Mouse (Mus musculus) spleen, adult 2 months (tissue): ENCODE results near the gene Dnah14. TPM values are rescaled to one million over a fixed set of nuclear protein-coding genes. Genes with fewer than 3 reads are reported as not detected.
A peak's percentile ranks its signal among the peaks of the same experiment; 100 is the strongest.

ENCODE experiments used
- DNase-seq, 2 experiments: peaks; one replicate each; pipeline versions ENCODE4 v3.0.0 to v3.0.0-alpha.2; 2012 to 2021; ENCODE audit warnings: low spot score in 2 of 2, low read depth in 1 of 2
- H3K27ac ChIP-seq: fragments of 200-500 bp; 2 replicates; pipeline ENCODE4 v1.5.1; 2012; ENCODE audit warnings: low read length, inconsistent platforms; ENCODE audit not compliant: insufficient read depth
- H3K27me3 ChIP-seq: fragments of 200-500 bp; 2 replicates; pipeline ENCODE4 v1.6.1; 2012; ENCODE audit warnings: mild to moderate bottlenecking, moderate library complexity, low read length, inconsistent platforms; ENCODE audit not compliant: control insufficient read depth, insufficient read depth
- H3K36me3 ChIP-seq: fragments of 200-500 bp; 2 replicates; pipeline ENCODE4 v1.6.1; 2012; ENCODE audit warnings: mild to moderate bottlenecking, low read length, inconsistent platforms; ENCODE audit not compliant: control insufficient read depth, insufficient read depth
- H3K4me1 ChIP-seq: fragments of 200-500 bp; 2 replicates; pipeline ENCODE4 v1.6.1; 2011; ENCODE audit warnings: inconsistent platforms; ENCODE audit not compliant: control insufficient read depth, insufficient read depth, insufficient read length
- H3K4me3 ChIP-seq: fragments of 200-500 bp; 2 replicates; pipeline ENCODE4 v1.5.1; 2011; ENCODE audit warnings: mild to moderate bottlenecking, inconsistent platforms; ENCODE audit not compliant: insufficient read depth, insufficient read length; ENCODE audit errors: extremely low read depth
- CTCF ChIP-seq: fragments of 200-500 bp; IDR thresholded peaks from 2 replicates; pipeline ENCODE4 v1.5.1; 2011; ENCODE audit warnings: mild to moderate bottlenecking, inconsistent platforms; ENCODE audit not compliant: insufficient read depth, insufficient read length, insufficient replicate concordance; ENCODE audit errors: extremely low read depth
- POLR2A ChIP-seq: fragments of 200-500 bp; IDR thresholded peaks from 2 replicates; pipeline ENCODE4 v1.6.1; 2011; ENCODE audit warnings: low read depth, low read length, inconsistent platforms
- WGBS: fragments of 180-500 bp; shearing (Covaris S2); methylation state at CpG from one replicate; pipeline ENCODE4 v1.1.7; 2018; 5-methylcytosine and 5-hydroxymethylcytosine counted together
- polyA plus RNA-seq: library from polyadenylated mRNA; depleted of rRNA; stranded (reverse); fragments of >200 nt; gene quantifications from 2 replicates; pipeline ENCODE4 v1.2.3, GENCODE M21; 2012

Dnah14 gene
- polyA plus RNA-seq, 1 experiment, result not detected

DNA sequence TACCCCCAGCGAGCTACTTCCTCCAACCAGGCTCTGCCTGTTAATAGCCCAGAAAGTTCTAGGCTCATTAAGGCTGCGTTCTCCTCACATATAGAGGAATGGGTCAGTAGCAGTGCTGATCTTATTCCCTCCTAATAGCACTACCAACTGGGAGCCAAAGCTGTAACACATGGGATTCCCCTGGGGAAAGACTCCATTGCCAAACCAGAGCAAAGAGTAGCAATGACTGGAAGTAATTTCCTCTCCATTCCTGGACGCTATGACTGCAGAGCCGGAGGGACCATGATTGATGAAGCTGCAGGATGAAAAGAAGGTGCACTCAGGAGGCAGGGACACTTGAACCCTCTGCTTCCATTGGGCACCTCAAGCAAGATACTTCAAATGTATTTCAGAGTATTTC, 274.1 kb downstream of the Dnah14 start:
- Histone ChIP-seq H3K27ac (no peak overlapping the region), H3K4me1 (peaks cover 11% of the 10 kb centered on the region; the same call in 1 of the 2 replicates), H3K4me3 (no peak overlapping the region), H3K36me3 (no peaks in the 10 kb centered on the region), H3K27me3 (no peaks in the 10 kb centered on the region)
- TF ChIP-seq POLR2A (no peak), CTCF (no peak)
- WGBS, result 87% methylated on average over 4 of the region's 4 CpGs
- DNase-seq, result no peak

DNA sequence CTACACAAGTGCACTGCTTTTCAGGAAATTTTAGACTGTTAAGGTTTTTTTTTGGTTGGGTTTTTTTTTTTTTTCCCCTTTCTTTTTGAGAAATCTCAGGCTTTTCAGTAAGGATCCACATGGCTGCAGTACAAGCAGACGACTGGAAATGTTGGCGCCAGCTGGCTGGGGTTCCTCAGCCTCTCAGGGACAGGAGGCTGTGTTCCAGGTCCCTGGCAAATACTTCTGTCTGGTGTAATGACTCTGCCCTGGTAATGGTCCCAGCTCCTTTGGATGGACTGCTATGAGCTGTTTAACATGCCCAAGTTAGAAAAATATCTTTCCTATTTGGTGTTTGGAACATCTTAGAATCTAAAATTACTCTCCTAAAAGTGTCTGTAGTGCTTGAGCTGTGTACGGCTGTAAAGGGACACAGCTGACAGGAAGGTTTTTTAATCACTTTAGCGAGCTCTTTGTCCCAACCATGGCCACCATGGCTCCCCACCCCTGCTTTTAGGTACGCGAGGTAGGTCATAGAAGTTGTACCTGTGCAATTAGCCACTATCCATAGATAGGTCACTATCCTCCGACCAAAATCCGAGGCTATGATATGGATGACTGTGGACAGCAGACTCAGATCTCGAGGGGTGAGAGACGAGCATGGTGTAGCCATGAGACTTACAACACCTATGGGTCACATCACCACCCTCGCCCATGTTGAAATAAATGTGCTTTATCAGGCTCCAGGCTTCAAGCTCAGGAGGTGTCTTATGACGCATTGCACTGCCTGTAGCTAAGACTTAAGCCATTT, 275.4 kb downstream of the Dnah14 start:
- WGBS, result 74% methylated on average over 12 of the region's 12 CpGs
- Histone ChIP-seq H3K36me3 (no peaks in the 10 kb centered on the region), H3K4me1 (peaks cover 7% of the 10 kb centered on the region; the same call in 1 of the 2 replicates), H3K4me3 (no peak overlapping the region), H3K27me3 (no peaks in the 10 kb centered on the region), H3K27ac (peak overlapping the region; percentile 84)
- no peak for DNase-seq
- TF ChIP-seq CTCF (no peak), POLR2A (no peak)

DNA sequence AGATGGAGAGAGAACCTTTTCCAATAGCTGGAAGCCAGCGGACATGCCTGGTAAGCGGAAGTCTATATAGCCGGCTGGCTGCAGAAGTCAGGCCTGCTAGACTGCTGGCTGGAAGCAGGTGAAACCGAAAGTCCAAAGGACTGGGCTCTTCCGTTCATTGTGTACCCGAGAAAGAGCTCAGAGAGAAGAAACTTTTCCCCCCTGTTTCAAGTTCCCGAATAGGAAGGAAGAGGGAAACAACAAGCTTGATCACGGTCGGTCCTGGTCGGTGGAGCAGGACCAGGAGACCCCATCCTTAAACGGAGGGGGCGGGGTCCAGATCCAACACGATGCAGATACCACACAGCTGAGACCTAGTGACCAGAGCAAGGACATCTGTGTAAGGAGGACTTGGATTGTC, 276.1 kb downstream of the Dnah14 start:
- Histone ChIP-seq H3K4me1 (peaks cover 7% of the 10 kb centered on the region; the same call in 1 of the 2 replicates), H3K36me3 (no peaks in the 10 kb centered on the region), H3K27me3 (no peaks in the 10 kb centered on the region), H3K4me3 (peak overlapping the region; percentile 57), H3K27ac (peak overlapping the region; percentile 84)
- TF ChIP-seq POLR2A, result no peak
- no peak for TF ChIP-seq CTCF
- DNase-seq, result peak in 1 of 2 experiments; percentile 47
- WGBS, result 5% methylated on average over 13 of the region's 13 CpGs

DNA sequence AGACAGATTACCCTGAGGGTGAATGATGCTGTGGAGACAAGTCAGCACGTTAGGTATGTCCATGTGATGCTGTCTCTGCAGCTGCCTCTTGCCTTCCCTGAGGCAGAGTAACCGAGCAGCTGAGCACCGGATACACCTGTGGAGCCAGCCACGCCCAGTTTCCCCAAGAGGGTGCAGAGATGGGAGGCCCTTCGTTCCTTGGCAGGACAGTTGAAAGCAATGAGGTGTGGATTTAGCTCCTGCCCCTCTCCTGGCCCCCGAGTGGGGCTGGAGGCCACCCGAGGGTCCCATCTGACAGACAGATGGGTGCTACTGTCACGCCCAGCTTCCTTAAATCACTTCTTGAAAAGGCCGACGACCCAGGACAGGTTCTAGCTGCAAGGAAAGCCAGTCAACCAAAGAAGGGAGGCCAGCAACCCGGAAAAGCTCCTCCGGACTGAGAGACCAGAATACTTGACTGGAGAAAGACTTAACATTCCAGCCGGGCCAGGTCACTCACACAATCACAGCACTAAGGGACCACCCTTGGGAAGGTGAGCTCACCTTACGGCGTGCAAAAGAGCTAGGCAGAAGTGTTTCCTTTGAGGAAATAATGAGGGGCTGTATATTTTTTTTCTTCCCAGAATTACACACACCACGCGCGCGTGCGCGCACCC, 276.9 kb downstream of the Dnah14 start:
- Histone ChIP-seq H3K27ac (peak overlapping the region; percentile 94), H3K27me3 (no peaks in the 10 kb centered on the region), H3K4me1 (peaks cover 5% of the 10 kb centered on the region; the same call in 1 of the 2 replicates), H3K4me3 (peak overlapping the region; percentile 57), H3K36me3 (no peaks in the 10 kb centered on the region)
- TF ChIP-seq CTCF, result no peak
- TF ChIP-seq POLR2A, result peak; percentile 59
- WGBS, result 3% methylated on average over 21 of the region's 21 CpGs
- peak; percentile 81 to 88 for DNase-seq

DNA sequence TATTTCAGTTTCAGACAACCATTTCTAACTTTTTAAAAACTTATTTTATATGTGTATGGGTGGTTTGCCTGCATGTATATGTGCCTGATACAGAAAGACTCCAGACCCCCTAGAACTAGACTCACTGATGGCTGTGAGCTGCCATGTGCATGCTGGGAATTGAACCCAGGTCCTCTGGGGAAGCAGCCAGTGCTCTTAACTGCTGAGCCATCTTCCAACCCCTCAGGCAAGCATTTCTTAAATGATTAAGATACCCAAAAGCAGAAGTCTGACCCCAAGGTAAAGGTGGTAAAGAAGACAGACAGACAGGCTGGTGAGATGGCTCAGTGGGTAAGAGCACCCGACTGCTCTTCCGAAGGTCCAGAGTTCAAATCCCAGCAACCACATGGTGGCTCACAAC, 278.5 kb downstream of the Dnah14 start:
- no peak for TF ChIP-seq POLR2A
- TF ChIP-seq CTCF, result no peak
- peaks cover 5% of the 10 kb centered on the region; the same call in 1 of the 2 replicates for H3K4me1 ChIP-seq
- DNase-seq, result no peak
- H3K27ac ChIP-seq, result no peak overlapping the region
- H3K4me3 ChIP-seq, result no peak overlapping the region
- H3K36me3 ChIP-seq, result no peaks in the 10 kb centered on the region
- H3K27me3 ChIP-seq, result no peaks in the 10 kb centered on the region
- 85% methylated on average over 2 of the region's 2 CpGs for WGBS

DNA sequence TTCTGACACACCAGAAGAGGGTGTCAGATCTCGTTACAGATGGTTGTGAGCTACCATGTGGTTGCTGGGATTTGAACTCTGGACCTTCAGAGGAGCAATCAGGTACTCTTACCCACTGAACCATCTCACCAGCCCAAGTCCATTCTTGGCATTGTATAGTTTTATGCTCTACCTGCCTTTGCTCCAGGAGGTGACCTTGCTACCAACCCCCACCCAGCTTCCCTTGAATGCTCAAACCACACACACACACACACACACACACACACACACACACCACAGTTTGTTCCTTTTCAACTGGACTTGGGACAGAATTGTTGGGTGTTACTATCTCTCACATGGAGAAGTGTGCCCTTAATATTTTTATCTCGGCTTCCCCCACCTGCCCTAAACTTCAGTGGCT, 280.0 kb downstream of the Dnah14 start:
- 85% methylated on average over 2 of the region's 2 CpGs for WGBS

More for the DNA sequence above, 280.0 kb downstream of the Dnah14 start:
- no peaks in the 10 kb centered on the region for H3K27me3 ChIP-seq
- H3K27ac ChIP-seq, result no peak overlapping the region
- TF ChIP-seq POLR2A (no peak), CTCF (no peak)
- H3K4me3 ChIP-seq, result no peak overlapping the region
- no peaks in the 10 kb centered on the region for H3K36me3 ChIP-seq
- DNase-seq, result no peak
- peaks cover 8% of the 10 kb centered on the region; the same call in 1 of the 2 replicates for H3K4me1 ChIP-seq
